Mouse (Mus musculus) thymus, adult 2 months (tissue): Measurements from ENCODE around the gene Slc5a4b.

Experiments
- CTCF ChIP-seq: fragments of 200-500 bp; IDR thresholded peaks from 2 replicates; pipeline ENCODE4 v1.5.1; 2012; ENCODE audit warnings: mild to moderate bottlenecking, control low read depth, low read length, moderate library complexity, borderline replicate concordance; ENCODE audit not compliant: control insufficient read depth, poor library complexity, insufficient read depth; ENCODE audit errors: extremely low read depth
- POLR2A ChIP-seq: fragments of 200-500 bp; IDR thresholded peaks from 2 replicates; pipeline ENCODE4 v1.6.1; 2012; ENCODE audit warnings: mild to moderate bottlenecking, low read length, control low read depth, moderate library complexity; ENCODE audit not compliant: control insufficient read depth, poor library complexity, insufficient read depth; ENCODE audit errors: extremely low read depth

- TF ChIP-seq POLR2A, result no peak
- no peak for TF ChIP-seq CTCF
Observed at GRCm38 (mm10) chr10:76030496-76030895, 80.3 kb downstream of the Slc5a4b start.
